Mouse (Mus musculus) ovary, postnatal 36 days (tissue): Measurements from ENCODE around the gene Dus1l.
"Not testable (repeated sequence)": the region's sequence is repeated elsewhere in the genome, so short reads cannot be mapped to it uniquely, and the experiment has no call there.

ENCODE experiments used
- DNase-seq: peaks from one replicate; pipeline ENCODE4 v3.0.0; 2022; ENCODE audit warnings: low spot score, mixed read lengths

The Dus1l gene

GRCm38 (mm10) chr11:120777123-120777522 lies 19.1 kb downstream of the Dus1l start:
- DNase-seq, result no peak

DNA sequence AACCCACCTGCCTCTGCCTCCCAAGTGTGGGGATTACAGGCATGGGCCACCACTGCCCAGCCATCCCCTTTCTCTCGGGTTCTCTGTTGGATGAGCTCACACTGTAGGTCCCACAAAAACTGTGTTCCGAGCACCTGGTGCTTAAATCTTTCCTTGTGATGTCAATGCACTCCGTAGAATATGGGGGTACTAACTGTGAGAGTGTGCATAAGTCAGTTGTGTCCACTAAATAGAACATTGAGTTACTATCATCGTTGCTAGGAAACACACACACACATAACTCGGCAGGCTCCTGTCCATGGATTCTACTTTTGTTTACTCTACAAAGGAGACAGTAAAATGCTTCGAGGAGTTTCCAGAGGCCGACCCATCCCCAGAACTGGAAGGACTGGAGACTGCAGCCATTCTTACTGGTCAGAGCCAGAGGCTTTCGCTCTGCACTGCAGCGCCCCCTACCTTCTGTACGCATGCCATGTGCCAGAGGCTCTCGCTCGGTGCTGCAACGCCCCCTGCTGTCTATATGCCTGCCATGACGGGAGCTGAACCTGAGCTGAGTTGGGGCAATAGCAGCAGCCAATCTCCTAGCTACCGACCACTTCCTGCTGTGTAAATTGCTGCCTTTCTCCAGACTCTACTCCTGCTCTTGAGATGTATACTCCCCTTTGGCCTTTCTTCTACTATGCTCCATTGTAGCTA lies 20.3 kb downstream of the Dus1l start:
- peak; percentile 93 for DNase-seq

GRCm38 (mm10) chr11:120773463-120774190 lies 22.6 kb downstream of the Dus1l start:
- DNase-seq, result no peak

- DNase-seq, result no peak
These were observed 23.5 kb downstream of the Dus1l start for GRCm38 (mm10) chr11:120772749-120773148.

DNA sequence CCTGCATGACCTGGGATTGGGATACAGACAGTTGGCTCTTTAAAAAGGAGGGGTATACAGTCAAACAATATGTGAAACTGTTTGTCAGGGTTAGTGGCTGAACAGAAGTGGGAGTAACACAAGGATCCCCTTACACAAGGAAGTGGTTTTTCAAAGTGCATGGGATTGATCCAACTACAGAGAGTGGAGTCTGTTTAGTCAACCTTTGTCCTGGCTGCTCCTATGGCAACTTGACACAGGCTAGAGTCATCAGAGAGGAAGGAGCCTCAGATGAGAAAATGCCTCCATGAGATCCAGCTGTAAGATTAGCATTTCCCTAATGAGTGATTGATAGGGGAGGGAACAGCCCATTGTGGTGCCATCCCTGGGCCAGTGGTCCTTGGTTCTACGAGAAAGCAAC lies 28.0 kb downstream of the Dus1l start:
- DNase-seq, result no peak

DNA sequence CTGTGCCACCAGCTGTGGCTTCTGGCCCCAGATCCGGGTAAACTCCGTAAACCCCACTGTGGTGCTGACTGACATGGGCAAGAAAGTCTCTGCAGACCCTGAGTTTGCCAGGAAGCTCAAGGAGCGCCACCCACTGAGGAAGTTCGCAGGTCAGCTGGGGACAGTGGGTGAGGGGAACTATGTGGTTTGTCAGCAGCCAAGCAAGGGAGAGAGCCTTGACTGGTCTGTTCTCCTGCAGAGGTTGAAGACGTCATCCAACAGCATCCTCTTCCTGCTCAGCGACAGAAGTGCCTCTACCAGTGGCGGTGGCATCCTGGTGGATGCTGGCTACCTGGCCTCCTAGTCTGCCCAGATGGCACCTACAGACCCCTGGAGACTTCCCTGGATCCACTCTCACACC lies 29.2 kb downstream of the Dus1l start:
- not testable (repeated sequence) for DNase-seq

DNA sequence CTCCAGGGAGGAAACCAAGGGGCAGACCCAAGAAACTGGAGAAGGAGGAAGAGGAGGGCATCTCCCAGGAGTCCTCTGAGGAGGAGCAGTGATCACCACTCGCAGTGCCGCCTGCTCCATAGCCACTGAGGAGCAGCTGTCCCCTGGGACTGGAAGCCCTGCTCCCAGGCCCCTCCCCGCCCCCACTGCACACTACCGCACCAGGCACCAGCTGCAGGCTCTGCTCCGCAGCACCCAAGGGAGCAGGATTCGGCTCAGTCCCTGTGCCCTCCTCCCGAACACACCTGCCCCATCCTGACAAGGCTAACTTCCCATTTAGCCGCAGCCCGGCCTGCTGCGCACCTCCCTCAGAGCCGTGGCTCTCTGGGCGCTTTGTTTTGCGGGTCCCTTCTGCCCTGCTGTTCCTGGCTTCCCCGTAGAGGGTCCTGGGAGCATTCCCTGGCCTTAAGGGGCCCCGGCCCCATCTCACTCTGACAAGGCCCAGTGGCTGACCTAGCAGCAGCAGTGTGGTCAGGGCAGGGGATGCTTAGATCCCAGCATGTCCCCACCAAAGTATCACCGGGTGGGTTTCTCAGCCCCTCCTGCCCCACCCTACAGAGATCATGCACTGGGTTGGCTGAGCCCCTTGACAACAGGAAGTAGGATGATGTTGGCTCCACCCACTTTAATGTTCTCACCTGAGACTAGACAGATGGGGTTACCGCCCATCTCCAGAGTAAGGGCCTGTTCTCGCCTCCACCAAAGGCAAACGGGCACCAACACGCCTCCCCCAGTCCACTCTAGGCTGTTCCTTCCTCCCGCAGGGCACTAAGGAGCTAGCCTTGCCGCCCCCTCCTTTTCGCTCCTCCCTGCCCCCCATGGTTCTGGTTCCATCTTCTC lies 32.8 kb downstream of the Dus1l start:
- not testable (repeated sequence) for DNase-seq

DNA sequence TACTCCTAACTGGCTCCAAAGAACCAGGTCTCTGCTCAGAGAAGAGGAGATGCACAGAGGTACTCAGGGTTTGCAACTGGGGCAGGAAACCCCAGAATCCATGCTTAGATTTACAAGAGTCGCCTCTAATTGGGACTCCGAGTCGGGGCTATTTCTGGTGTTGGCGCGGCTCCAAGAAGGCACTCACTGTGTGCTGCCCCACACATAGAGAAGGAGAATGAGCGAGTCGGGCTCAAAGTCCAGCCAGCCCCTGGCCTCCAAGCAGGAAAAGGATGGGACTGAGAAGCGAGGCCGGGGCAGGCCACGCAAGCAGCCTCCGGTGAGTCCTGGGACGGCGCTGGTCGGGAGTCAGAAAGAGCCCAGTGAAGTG lies 33.5 kb downstream of the Dus1l start, which contains the start of gene Hmga1b:
Hmga1b (plus strand) TSS at position 123 of the 370 bp plus-strand sequence.
- not testable (repeated sequence) for DNase-seq

DNA sequence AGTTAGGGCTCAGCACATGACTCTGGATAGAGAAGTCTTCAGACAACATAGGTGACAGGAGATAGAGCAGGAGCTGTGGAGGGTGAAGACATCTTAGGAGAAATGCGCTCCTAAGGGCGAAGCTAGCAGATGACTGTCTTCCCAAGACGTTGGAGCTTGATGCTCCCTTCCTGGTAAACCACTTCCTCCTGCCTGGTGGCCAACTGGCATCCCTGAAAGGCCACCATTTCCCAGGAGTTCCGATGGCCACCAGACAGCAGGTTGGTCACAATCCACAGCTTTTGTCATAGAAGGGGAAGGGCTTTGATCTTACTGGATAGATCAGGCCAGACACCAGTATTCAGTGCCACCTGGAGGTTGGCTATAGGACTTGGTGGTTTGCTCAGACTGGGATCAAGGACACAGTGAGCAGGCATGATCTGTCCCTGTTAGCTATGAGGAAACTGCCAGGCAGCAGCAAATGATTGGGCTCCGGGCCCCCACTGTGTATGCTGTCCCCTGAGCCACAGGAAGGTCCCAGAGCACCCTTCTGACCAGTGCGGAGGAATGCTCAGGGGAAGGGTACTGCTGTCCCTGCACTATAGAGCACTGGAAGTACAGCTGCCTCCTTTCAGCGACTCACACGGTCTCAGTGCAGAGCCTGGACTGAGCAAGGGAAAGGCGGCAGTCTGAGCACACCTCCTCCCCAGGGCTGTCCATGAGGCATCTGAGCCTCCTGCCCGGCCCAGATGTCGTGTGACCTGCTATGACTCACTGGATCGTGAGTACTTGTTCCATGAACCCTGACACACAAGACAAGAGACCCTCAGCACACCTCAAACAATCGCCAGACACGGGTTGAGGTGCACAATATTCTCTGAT lies 34.2 kb downstream of the Dus1l start:
- no peak for DNase-seq

DNA sequence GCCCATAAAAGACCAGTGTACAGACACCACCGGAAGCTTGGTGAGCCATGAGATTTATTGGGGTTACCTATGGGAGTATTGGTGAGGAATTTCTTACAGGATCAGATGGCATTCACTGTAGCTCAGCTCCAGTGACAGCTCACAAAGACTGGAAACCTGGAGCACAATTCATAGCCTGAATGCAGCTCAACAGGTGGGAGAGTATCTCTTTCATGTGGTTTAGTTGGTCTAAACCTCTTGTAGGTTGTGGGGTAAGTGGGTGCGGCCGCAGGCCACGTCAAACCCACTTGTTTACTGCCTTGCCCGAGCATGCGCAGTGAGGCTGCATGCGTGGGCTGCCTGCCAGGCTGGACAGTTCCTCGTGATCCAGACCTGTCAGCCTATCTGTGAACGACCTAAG lies 36.0 kb downstream of the Dus1l start:
- DNase-seq, result no peak

GRCm38 (mm10) chr11:120751606-120752005 lies 44.6 kb downstream of the Dus1l start:
- DNase-seq, result no peak

- no peak for DNase-seq
These were observed 46.8 kb downstream of the Dus1l start for GRCm38 (mm10) chr11:120749430-120749829.

- DNase-seq, result no peak
These were observed 48.2 kb downstream of the Dus1l start for GRCm38 (mm10) chr11:120747974-120748373.

- no peak for DNase-seq
These were observed 52.0 kb downstream of the Dus1l start for GRCm38 (mm10) chr11:120744121-120744701.

- DNase-seq, result no peak
These were observed 55.2 kb downstream of the Dus1l start for GRCm38 (mm10) chr11:120740981-120741380.
